Mouse (Mus musculus) splenic B cell, adult 2 months (primary cell): ENCODE results near the gene Gper1.

Source experiments
- DNase-seq: peaks from one replicate; pipeline ENCODE4 v3.0.0-alpha.2; 2011; ENCODE audit warnings: low read depth, low spot score
- H3K27me3 ChIP-seq: 2 replicates; pipeline ENCODE4 v1.6.1; 2012; ENCODE audit warnings: mild to moderate bottlenecking, low read length, moderate library complexity, mixed read lengths; ENCODE audit not compliant: control insufficient read depth, poor library complexity, insufficient read depth, severe bottlenecking
- H3K36me3 ChIP-seq: 2 replicates; pipeline ENCODE4 v1.6.1; 2012; ENCODE audit warnings: mild to moderate bottlenecking, low read length, moderate library complexity, mixed read lengths; ENCODE audit not compliant: control insufficient read depth, poor library complexity, insufficient read depth, severe bottlenecking

Gene Gper1

DNA sequence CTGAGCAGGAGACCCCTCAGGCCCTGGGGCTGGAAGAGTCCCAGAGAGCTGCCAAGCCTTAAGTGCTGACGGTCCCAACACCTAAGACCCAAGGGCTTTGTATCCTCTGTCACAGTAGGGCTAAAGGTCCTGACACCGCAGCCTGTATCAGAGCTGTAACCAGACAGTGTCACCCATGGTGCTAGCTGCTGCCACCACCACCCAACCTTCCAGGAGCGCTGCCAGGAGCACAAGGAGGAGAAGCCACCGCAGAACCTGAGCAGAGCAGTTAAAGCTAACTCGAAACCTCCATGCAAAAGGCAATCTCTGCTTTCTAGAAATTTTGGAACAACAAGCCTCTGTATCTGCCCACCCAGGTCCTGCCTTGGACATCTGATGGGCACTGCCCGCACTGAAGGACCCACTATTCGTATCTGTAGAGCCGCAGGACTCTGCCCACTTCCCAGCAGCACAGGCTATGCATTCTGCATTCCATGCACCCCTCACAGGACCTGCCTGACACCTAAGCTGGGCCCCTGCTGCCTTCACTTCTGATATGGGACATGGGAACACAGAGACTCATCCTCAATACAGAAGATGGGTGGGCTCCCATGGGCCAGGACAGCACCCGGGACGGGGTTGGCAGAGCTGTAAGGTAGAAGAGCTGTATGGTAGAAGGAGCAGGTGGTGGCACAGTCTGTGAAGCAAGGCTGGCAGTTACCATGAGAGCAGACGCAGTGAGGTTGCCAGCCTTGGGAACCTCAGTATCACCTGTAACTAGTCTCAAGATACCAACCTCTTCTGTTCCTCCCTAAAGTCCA, 18.2 kb downstream of the Gper1 start:
- Histone ChIP-seq H3K36me3 (no peaks in the 10 kb centered on the region), H3K27me3 (no peaks in the 10 kb centered on the region)
- no peak for DNase-seq

DNA sequence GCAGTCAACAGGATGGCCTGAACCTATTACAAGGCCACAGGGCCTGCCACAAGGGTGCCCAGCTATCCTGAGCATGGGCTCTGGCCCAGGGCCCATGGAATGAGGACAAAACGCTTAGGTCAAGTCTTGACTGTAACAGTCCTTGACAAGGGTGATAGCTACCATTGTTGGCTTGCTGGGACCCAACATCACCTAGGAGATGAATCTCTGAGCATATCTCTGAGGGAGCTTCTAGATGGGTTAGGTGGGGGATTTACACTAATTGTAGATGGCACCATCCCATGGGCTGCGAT, 18.7 kb downstream of the Gper1 start:
- Histone ChIP-seq H3K27me3 (no peaks in the 10 kb centered on the region), H3K36me3 (no peaks in the 10 kb centered on the region)
- no peak for DNase-seq

DNA sequence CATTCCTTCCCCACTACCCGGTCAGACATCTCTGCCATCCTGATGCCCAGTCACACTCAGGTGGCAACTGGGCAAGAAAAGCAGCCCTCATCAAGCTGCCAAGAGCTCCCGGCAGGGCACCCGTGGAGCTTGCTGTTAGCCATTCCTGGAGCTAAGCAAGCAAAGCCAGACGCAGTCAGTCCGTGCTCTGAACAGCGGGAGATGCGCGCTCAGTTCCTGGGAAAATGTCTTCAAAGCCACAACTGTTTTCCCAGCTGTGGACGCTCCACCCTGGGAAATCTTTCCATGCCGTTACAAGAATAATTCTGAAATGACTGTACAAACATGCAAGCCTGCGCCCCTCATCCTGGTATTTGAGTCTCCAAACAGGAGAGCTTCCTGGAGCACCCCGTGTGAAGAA, 19.5 kb downstream of the Gper1 start:
- Histone ChIP-seq H3K27me3 (no peaks in the 10 kb centered on the region), H3K36me3 (no peaks in the 10 kb centered on the region)
- DNase-seq, result no peak

DNA sequence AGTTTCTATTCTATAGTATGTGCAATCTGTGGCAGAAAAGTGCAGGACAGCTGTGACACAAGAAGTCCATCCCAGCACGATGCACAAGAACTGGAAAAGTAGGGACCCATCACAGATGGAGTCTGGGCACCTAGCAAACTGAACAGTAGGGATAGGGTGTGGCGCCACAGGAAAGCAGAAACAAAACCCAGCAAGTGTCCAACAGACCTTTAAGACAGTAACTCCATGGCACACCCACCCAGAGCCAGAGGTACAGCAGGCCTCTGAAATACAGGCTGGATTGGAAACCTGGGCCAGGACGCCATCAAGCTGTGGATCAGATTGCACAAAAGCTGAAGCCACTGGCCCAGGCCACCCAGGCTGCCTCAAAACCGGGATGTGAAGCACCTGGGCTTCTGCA, 20.0 kb downstream of the Gper1 start:
- DNase-seq, result no peak
- H3K27me3 ChIP-seq, result no peaks in the 10 kb centered on the region
- no peaks in the 10 kb centered on the region for H3K36me3 ChIP-seq

DNA sequence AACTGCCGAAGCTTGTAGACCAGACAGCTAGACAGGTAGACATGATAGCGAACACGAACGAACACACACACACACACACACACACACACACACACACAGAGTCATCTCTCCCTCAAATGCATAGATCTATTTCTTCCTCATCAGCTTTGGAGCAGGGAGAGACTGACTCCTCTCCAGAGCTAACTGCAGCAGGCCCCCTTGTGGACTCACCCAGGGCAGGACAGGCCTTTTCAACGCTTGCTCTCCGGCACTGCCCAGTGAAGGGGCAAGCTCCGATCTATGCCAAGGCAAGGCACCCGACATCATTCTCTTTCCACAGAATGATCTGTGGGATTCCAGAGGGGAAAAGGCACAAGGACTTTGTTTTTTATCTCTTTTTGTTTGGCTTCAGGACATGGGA, 22.3 kb downstream of the Gper1 start:
- H3K36me3 ChIP-seq, result no peaks in the 10 kb centered on the region

DNA sequence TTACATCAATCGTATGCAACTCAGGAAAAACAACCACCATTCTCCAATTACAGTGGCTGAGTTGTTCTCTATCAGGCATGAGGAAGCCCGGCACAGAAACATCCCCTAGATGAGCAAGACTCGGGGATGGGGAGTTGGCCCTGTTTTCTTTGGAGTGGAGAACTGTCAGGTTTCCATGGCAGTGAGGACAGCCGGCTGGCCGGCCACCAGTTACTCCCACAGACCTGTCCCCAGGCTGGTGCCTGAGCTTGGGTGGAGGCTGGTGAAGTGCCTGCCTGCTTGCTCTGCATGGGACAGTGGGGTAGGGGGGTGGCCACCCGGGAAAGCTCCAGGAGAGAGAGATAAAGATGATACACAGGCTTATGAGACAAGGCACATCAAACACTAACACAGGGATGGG, 25.1 kb downstream of the Gper1 start:
- DNase-seq, result no peak
- Histone ChIP-seq H3K36me3 (no peaks in the 10 kb centered on the region), H3K27me3 (no peaks in the 10 kb centered on the region)

More for the DNA sequence above, 22.3 kb downstream of the Gper1 start:
- no peak for DNase-seq
- H3K27me3 ChIP-seq, result no peaks in the 10 kb centered on the region

DNA sequence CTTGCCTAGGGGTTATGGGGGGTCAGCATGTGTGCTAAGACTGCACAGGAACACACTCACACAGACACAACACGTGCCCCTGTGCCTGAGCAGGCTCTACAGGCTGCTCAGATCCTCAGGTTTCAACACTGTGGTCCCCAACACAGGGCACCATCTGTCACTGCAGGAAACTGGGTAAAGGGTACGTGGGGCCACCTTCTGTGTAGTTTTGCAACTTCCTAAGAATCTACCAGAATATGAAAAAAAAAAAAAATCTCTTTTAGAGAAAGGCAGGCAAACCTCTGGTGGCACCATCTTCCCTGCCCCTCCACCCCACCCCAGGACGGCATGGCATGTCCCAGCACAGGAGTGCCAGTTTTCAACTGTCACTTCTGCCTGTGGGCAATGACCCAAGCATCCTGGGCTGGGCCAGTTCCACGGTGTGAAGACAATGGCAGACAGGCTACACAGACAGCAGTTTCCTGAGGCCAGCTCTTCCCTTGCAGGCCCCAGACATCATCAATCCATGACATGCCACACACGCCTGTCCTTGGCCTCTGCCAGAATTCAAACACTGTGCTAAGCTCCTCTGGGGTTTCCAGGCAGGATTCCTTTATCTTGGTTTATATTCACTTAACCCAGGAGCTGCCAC, 26.3 kb downstream of the Gper1 start:
- no peaks in the 10 kb centered on the region for H3K36me3 ChIP-seq
- peak; percentile 49 for DNase-seq
- no peaks in the 10 kb centered on the region for H3K27me3 ChIP-seq

DNA sequence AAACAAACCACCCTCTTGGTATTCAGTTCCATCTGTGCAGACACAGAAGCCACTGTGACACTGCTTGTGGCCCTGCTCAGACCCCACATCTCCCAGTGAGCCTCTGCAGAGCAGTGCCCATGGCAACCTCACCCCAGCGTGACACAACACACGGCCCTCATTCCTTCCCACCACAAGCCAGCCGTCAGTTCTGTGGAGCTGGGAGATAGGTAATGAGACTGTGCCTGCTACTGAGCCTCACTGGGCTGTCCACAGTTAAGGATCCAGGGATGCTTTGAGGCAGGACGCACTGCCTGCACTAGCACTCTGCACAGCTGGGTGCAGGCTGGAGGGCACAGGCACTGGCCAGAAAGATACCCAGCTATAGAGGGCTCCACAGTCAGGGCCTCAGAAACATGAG, 27.0 kb downstream of the Gper1 start:
- no peaks in the 10 kb centered on the region for H3K27me3 ChIP-seq
- H3K36me3 ChIP-seq, result no peaks in the 10 kb centered on the region
- DNase-seq, result peak; percentile 37

DNA sequence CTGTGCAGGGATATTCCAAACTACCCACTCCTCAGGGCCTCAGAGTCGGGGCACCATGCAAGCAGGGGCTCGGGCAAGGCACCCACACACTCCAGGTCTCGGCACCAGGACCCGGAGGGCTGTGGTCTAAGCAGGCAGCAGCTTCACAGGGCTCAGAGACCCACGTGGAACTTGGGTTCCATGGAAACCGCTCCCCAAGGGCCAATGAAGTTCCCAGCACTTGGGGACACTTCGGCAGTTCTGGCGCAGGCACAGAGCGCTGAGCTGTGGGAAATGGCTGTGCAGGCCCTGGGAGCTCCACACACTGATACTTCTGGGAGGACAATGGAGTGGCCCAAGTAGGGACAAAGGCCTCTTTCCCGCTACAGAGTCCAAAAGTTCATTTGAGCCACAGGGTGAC, 30.1 kb downstream of the Gper1 start:
- Histone ChIP-seq H3K27me3 (no peaks in the 10 kb centered on the region), H3K36me3 (no peaks in the 10 kb centered on the region)
- DNase-seq, result no peak

DNA sequence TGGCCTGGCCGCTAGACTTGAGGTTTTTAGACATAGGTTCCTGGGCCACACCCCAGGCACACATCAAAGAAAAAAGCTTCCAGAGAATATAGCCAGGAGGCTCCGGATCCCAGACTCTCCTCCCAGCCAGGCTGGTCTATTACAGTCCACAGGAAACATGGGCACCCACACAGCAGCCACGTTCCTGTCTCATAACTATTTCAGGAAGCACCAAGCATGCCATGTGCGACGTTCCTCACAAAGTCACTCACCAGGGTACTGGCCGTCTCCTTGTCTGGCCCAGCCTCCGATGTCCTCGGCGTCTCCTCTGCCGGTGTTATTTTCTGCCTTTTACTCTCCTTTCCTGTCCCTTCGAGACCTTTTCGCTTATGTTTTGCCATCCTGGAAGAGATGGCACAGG, 32.2 kb downstream of the Gper1 start:
- no peak for DNase-seq
- Histone ChIP-seq H3K27me3 (no peaks in the 10 kb centered on the region), H3K36me3 (no peaks in the 10 kb centered on the region)

DNA sequence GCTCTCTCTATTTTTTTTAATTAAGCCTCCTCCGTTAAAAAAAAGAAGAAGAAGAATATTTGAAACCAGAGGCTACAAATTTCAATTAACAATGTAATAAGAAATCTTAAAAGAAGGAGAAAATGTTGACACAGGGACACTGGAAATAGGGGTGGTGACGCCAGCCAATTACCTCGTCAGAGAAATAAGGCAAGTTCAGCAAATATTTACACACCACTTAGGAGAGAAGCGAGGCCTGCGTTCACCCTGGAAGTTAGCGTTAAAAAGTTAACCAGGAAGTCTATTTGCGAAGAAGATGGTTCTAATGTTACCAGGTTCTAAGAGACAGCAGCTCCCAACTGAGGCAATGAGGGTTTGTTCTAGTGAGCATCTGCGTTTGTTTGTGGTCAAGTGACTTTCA, 34.3 kb downstream of the Gper1 start:
- Histone ChIP-seq H3K36me3 (no peaks in the 10 kb centered on the region), H3K27me3 (no peaks in the 10 kb centered on the region)
- no peak for DNase-seq

DNA sequence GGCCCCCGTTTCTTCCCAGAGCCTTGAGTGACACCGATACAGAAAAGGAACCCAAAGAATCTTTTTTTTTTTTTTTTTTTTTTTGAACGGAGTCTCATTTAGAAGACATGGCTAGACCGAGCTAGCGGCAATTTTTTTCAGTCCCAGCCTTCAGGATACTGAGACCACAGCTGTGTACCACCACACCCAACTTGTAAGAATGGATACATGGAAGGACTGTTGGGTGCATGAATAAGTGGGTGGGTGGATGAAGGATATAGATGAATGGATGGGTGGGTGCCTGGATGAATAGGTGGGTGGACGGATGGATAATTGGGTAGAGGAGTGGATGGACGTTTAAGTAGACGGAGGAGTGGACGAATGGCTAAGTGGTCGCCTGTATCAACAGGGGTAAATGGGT, 37.0 kb downstream of the Gper1 start:
- H3K27me3 ChIP-seq, result no peaks in the 10 kb centered on the region
- DNase-seq, result no peak
- no peaks in the 10 kb centered on the region for H3K36me3 ChIP-seq

DNA sequence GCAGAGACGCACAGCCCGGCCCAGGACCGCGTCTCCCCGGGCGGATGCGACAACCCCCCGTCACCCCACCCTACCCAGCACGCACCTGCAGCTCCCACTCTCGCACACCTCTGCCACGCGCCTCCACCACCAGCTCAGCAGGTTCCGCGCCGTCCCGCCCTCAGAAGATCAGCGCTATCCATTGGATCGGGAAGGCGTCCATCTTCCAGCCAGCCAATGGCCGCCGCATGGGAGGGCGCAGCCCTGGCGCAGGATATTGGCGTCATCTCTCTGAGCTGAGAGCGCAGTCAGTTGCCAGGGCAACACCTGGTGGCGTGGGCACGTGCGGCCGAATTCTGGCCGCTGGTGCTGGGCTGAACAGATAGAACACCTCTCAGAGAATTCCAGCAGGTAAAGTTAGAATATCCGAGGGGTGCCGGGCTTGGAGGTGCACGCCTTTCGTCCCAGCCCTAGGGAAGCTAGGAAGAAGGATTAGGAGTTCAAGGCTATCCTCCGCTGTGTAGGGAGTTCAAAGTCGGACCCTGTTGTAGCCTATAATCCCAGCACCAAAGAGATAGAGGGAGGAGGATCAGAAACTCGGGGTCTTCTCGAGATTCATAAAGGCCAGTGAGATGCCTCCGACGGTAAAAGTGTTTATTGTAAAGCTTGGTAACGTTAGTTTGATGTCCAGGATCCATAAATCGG, 37.6 kb downstream of the Gper1 start, which contains the start of gene 3110082I17Rik:
Gene 3110082I17Rik (minus strand): TSS at position 144 of the 684 bp plus-strand sequence.
- H3K27me3 ChIP-seq, result no peaks in the 10 kb centered on the region
- no peaks in the 10 kb centered on the region for H3K36me3 ChIP-seq
- peak; percentile 98 for DNase-seq

DNA sequence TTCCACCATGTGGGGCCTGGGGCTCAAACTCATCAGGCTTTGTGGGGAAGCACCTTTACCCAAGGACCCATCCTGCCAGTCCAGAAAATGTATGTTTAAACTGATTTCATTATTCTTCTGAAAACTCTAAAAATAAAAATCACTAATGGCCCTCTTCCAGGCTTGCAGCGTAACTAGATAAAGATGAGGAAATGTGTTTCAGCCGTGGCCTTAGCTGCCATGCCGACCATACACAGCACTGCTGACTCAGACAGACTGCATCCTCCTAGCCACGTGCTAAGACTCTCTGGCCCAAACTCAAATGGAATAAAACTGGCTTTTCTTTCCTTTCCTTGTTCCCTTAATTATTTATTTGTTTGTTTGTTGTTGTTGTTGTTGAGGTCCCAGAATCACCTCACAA, 41.9 kb downstream of the Gper1 start:
- H3K27me3 ChIP-seq, result no peaks in the 10 kb centered on the region
- no peak for DNase-seq

DNA sequence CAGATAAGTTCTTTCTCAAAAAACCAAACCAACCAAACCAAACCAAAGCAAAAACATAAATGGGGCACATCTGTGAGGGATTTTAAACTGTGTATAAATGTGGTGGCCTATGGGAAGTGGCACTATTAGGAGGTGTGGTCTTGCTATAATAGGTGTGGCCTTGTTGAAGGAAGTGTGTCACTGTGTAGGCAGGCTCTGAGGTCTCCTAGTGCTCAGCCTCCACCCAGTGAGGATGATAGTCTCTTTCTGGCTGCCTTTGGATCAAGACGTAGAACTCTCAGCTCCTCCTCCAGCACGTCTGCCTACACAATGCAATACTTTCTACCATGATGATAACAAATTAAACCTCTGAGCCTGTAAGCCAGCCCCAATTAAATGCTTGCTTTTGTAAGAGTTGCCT, 43.4 kb downstream of the Gper1 start:
- Histone ChIP-seq H3K36me3 (no peaks in the 10 kb centered on the region), H3K27me3 (no peaks in the 10 kb centered on the region)
- no peak for DNase-seq

More for the DNA sequence above, 41.9 kb downstream of the Gper1 start:
- no peaks in the 10 kb centered on the region for H3K36me3 ChIP-seq
